23 mouse cellular contexts compared by ENCODE assay signal in genomic region chr14:28091367-28091766, GRCm38 (mm10).
DNase-seq lines count a peak whose midpoint lies in the region; ATAC-seq lines count a peak whose summit lies in the region.
"Had no signal": no experiment of that assay in that cellular context is flagged by ENCODE, and none has a peak within 500 bp of the region (broad histone marks: within the 10 kb centered on the region; RNA-seq: fewer than 3 reads in every experiment).

No protein-coding gene starts in this region.

- H3K4me2 ChIP-seq in hindbrain, embryonic 16.5 days (ENCODE audit: low read length), result no peak overlapping the region
- no peak overlapping the region for H3K4me2 ChIP-seq in hindbrain, embryonic 14.5 days (replicated peaks)
- H3K4me2 ChIP-seq: embryonic facial prominence, embryonic 12.5 days; embryonic facial prominence, embryonic 15.5 days; heart, embryonic 11.5 days; hindbrain, embryonic 13.5 days had no signal

- 82% methylated on average over 1 of the region's 1 CpGs for WGBS in hindbrain, embryonic 16.5 days
- WGBS in hindbrain, embryonic 14.5 days, result 74% methylated on average over 1 of the region's 1 CpGs

- no peaks in the 10 kb centered on the region for H3K27me3 ChIP-seq in hindbrain, embryonic 16.5 days (replicated peaks; ENCODE audit: control insufficient read depth, insufficient read depth, low read length)
- no peaks in the 10 kb centered on the region for H3K27me3 ChIP-seq in hindbrain, embryonic 14.5 days (ENCODE audit: control insufficient read depth, insufficient read depth, low read length)
- H3K27me3 ChIP-seq: embryonic facial prominence, embryonic 12.5 days; embryonic facial prominence, embryonic 15.5 days had no signal

- H3K36me3 ChIP-seq in hindbrain, embryonic 16.5 days (ENCODE audit: control insufficient read depth, insufficient read depth, low read length), result peaks cover 3% of the 10 kb centered on the region; the same call in 1 of the 2 replicates
- H3K36me3 ChIP-seq in hindbrain, embryonic 14.5 days (replicated peaks; ENCODE audit: control insufficient read depth, insufficient read depth), result no peaks in the 10 kb centered on the region; the same call in 1 of the 2 replicates
- H3K36me3 ChIP-seq: embryonic facial prominence, embryonic 12.5 days; embryonic facial prominence, embryonic 15.5 days had no signal

- no peaks in the 10 kb centered on the region for H3K9me3 ChIP-seq in hindbrain, embryonic 16.5 days (ENCODE audit: control insufficient read depth, low read length)
- H3K9me3 ChIP-seq in hindbrain, embryonic 14.5 days (ENCODE audit: control insufficient read depth, low read length), result no peaks in the 10 kb centered on the region
- H3K9me3 ChIP-seq: embryonic facial prominence, embryonic 12.5 days; embryonic facial prominence, embryonic 15.5 days; hindbrain, embryonic 13.5 days had no signal

- H3K4me3 ChIP-seq in hindbrain, embryonic 16.5 days (ENCODE audit: low read length), result no peak overlapping the region
- no peak overlapping the region for H3K4me3 ChIP-seq in hindbrain, embryonic 14.5 days (replicated peaks; ENCODE audit: low read length)
- H3K4me3 ChIP-seq: embryonic facial prominence, embryonic 12.5 days; embryonic facial prominence, embryonic 15.5 days; gastrocnemius, adult 2 months; hindbrain, embryonic 13.5 days had no signal

- no peak overlapping the region for H3K27ac ChIP-seq in hindbrain, embryonic 16.5 days (ENCODE audit: low read depth, low read length)
- H3K27ac ChIP-seq in hindbrain, embryonic 14.5 days, result no peak overlapping the region
- H3K27ac ChIP-seq: embryonic facial prominence, embryonic 12.5 days; embryonic facial prominence, embryonic 15.5 days; gastrocnemius, adult 2 months; hindbrain, embryonic 13.5 days had no signal

- peak; percentile 58 for ATAC-seq in hindbrain, embryonic 16.5 days
- ATAC-seq in hindbrain, embryonic 14.5 days (ENCODE audit: low FRiP score), result no peak
- ATAC-seq: activated CD4-positive, CD25-positive, alpha-beta regulatory T cell, adult 4 months; forebrain, embryonic 14.5 days; forebrain, postnatal 0 days had no signal

- no peak for DNase-seq in hindbrain, embryonic 14.5 days (ENCODE audit: low spot score)
- peak; percentile 14 for DNase-seq in layer of hippocampus, adult 9-11 months
- DNase-seq in layer of hippocampus, postnatal 25 days (ENCODE audit: extremely low spot score in 1 of 2, low spot score in 1 of 2), result no peak
- peak; percentile 4 for DNase-seq in retina, postnatal 1 day
- DNase-seq in retina, embryonic 14.5 days (ENCODE audit: low spot score), result no peak
- DNase-seq in urinary bladder, adult 18-20 months (ENCODE audit: low spot score in 2 of 2), result no peak
- DNase-seq: adrenal gland, adult 8-10 months; adrenal gland, postnatal 25 days; cerebellum, adult 11 months; cerebellum, adult 2 months; cerebellum, adult 9-11 months; cerebellum, postnatal 25 days; forebrain, postnatal 0 days; gastrocnemius, adult 2 months; gastrocnemius, postnatal 14 days; heart, adult 11 months had no signal

- no peak overlapping the region for H3K9ac ChIP-seq in hindbrain, embryonic 16.5 days (ENCODE audit: low read depth, low read length)
- H3K9ac ChIP-seq in hindbrain, embryonic 14.5 days, result no peak overlapping the region
- H3K9ac ChIP-seq: embryonic facial prominence, embryonic 12.5 days; embryonic facial prominence, embryonic 15.5 days; forebrain, postnatal 0 days; hindbrain, embryonic 13.5 days had no signal

- H3K4me1 ChIP-seq in hindbrain, embryonic 16.5 days (ENCODE audit: control insufficient read depth, insufficient read depth, low read depth, low read length), result no peaks in the 10 kb centered on the region
- no peaks in the 10 kb centered on the region for H3K4me1 ChIP-seq in hindbrain, embryonic 14.5 days (replicated peaks; ENCODE audit: control insufficient read depth, insufficient read depth, low read length)
- H3K4me1 ChIP-seq: embryonic facial prominence, embryonic 12.5 days; embryonic facial prominence, embryonic 15.5 days; hindbrain, embryonic 13.5 days had no signal

Comparison
In these comparisons a context has a peak if more than half of its experiments do, and no peak if none do; other contexts are left out.
1. DNase-seq: peak in layer of hippocampus, adult 9-11 months (single experiment) and retina, postnatal 1 day (single experiment); none in hindbrain, embryonic 14.5 days (single experiment), layer of hippocampus, postnatal 25 days (0 of 2), retina, embryonic 14.5 days (single experiment) and urinary bladder, adult 18-20 months (0 of 2).